Mouse (Mus musculus) lung, adult 2 months (tissue): ENCODE data around the gene Il17rd.

Experiments
- CTCF ChIP-seq: fragments of 200-500 bp; IDR thresholded peaks from 2 replicates; pipeline ENCODE4 v1.5.1; 2011; ENCODE audit warnings: mild to moderate bottlenecking, low read length, control low read depth; ENCODE audit not compliant: insufficient read depth
- POLR2A ChIP-seq: fragments of 200-500 bp; IDR thresholded peaks from 2 replicates; pipeline ENCODE4 v1.6.1; 2011; ENCODE audit warnings: low read depth, mild to moderate bottlenecking, control low read depth, low read length, borderline replicate concordance; ENCODE audit errors: extremely low read depth

GRCm38 (mm10) chr14:27042280-27042983 lies 3.7 kb downstream of the Il17rd start:
- no peak for TF ChIP-seq POLR2A
- TF ChIP-seq CTCF: no peak
